Mouse (Mus musculus) heart, adult 2 months (tissue): ENCODE data around the gene Phldb1. TPM values are rescaled to one million over a fixed set of nuclear protein-coding genes. Genes with fewer than 3 reads are reported as not detected.

Experiments
- DNase-seq, 2 experiments: peaks; one replicate each; pipeline ENCODE4 v3.0.0; 2021
- H3K27ac ChIP-seq: fragments of 200-600 bp; 2 replicates; pipeline ENCODE4 v1.8.1; 2022
- H3K27me3 ChIP-seq: fragments of 200-500 bp; 2 replicates; pipeline ENCODE4 v1.6.1; 2012; ENCODE audit warnings: mild to moderate bottlenecking, low read length, inconsistent platforms, mixed read lengths; ENCODE audit not compliant: control insufficient read depth, insufficient read depth
- H3K36me3 ChIP-seq: fragments of 200-500 bp; 2 replicates; pipeline ENCODE4 v1.6.1; 2012; ENCODE audit warnings: low read length, inconsistent platforms; ENCODE audit not compliant: control insufficient read depth, insufficient read depth
- H3K4me1 ChIP-seq: fragments of 200-500 bp; 2 replicates; pipeline ENCODE4 v1.6.1; 2011; ENCODE audit warnings: low read length; ENCODE audit not compliant: control insufficient read depth, insufficient read depth
- H3K4me3 ChIP-seq: fragments of 200-600 bp; 2 replicates; pipeline ENCODE4 v1.8.1; 2022
- H3K79me2 ChIP-seq: fragments of 200-500 bp; replicated peaks from 2 replicates; pipeline ENCODE4 v1.6.1; 2012; ENCODE audit warnings: mild to moderate bottlenecking, inconsistent platforms, low read length, moderate library complexity, mixed read lengths; ENCODE audit not compliant: control insufficient read depth, insufficient read depth
- H3K9ac ChIP-seq: fragments of 200-500 bp; 2 replicates; pipeline ENCODE4 v1.6.1; 2012; ENCODE audit warnings: low read depth, mild to moderate bottlenecking, control low read depth, inconsistent platforms, low read length, mixed read lengths
- CTCF ChIP-seq: fragments of 200-600 bp; IDR thresholded peaks from 2 replicates; pipeline ENCODE4 v1.8.1; 2022; ENCODE audit warnings: antibody characterized with exemption, mild to moderate bottlenecking, moderate library complexity
- EP300 ChIP-seq: fragments of 200-500 bp; IDR thresholded peaks from 2 replicates; pipeline ENCODE4 v1.6.1; 2011; ENCODE audit warnings: low read depth, low read length, control low read depth; ENCODE audit not compliant: insufficient read depth
- WGBS: fragments of 180-500 bp; shearing (Covaris S2); methylation state at CpG from one replicate; pipeline ENCODE4 v1.1.7; 2018; 5-methylcytosine and 5-hydroxymethylcytosine counted together
- intact Hi-C: fragments of 180-260 bp; cut with DNase I; formaldehyde crosslinking; loops from one replicate; pipeline ENCODE4 v1.15.1; 2025
- polyA plus RNA-seq: library from polyadenylated mRNA; depleted of rRNA; stranded (reverse); fragments of >200 nt; gene quantifications from 2 replicates; pipeline ENCODE4 v1.2.3, GENCODE M21; 2012; rRNA removed
- total RNA-seq, 2 experiments: library from RNA; stranded (reverse); gene quantifications; 2 replicates each; pipeline ENCODE4 v1.2.3; 2021

Phldb1 gene
- total and polyA plus RNA-seq, 3 experiments: 104 to 146 (median 108) TPM

GRCm38 (mm10) chr9:44637551-44638169 lies 97.3 kb downstream of the Phldb1 start:
- Histone ChIP-seq H3K36me3 (peaks cover 19% of the 10 kb centered on the region), H3K9ac (no peak overlapping the region), H3K27me3 (no peaks in the 10 kb centered on the region), H3K4me1 (peaks cover 2% of the 10 kb centered on the region; the same call in 1 of the 2 replicates), H3K27ac (no peak overlapping the region), H3K79me2 (no peaks in the 10 kb centered on the region), H3K4me3 (no peak overlapping the region)
- peak in 1 of 2 experiments; percentile 58 for DNase-seq
- 50% methylated on average over 15 of the region's 15 CpGs for WGBS
- intact Hi-C loops: no loop called here
- TF ChIP-seq EP300 (no peak), CTCF (0 out of 2 replicates have a peak, but pooled peaks have one; percentile 10)

Other genes with a start within 250 kb of the Phldb1 start
- gene Cxcr5, start 173.3 kb downstream of the Phldb1 start, total RNA-seq: under 1 TPM; 0.41 to 0.42 TPM
- gene Cxcr5, start 173.3 kb downstream of the Phldb1 start, polyA plus RNA-seq: 0.59 and 1.7 TPM in 2 replicates
- gene Ddx6, start 130.3 kb downstream of the Phldb1 start, total RNA-seq: 10 to 100 TPM; 75.6 to 88.4 TPM
- gene Ddx6, start 130.3 kb downstream of the Phldb1 start, polyA plus RNA-seq: 14.3 and 26.7 TPM in 2 replicates
- not detected for gene Treh, start 62.0 kb downstream of the Phldb1 start, total RNA-seq
- not detected in 2 replicates for gene Treh, start 62.0 kb downstream of the Phldb1 start, polyA plus RNA-seq
- 10 to 100 TPM; 78.6 to 93.9 TPM for gene Arcn1, start 32.6 kb upstream of the Phldb1 start, total RNA-seq
- 28.2 and 57.5 TPM in 2 replicates for gene Arcn1, start 32.6 kb upstream of the Phldb1 start, polyA plus RNA-seq
- 10 to 100 TPM; 22.7 to 27.8 TPM for gene Ift46, start 32.7 kb upstream of the Phldb1 start, total RNA-seq
- gene Ift46, start 32.7 kb upstream of the Phldb1 start, polyA plus RNA-seq: 28.3 and 36.1 TPM in 2 replicates
- 10 to 100 TPM; 10.6 to 10.9 TPM for gene Tmem25, start 64.1 kb upstream of the Phldb1 start, total RNA-seq
- gene Tmem25, start 64.1 kb upstream of the Phldb1 start, polyA plus RNA-seq: 22.5 and 27.2 TPM in 2 replicates
- gene Ttc36, start 67.9 kb upstream of the Phldb1 start, total RNA-seq: under 1 TPM; 0.96 to 0.97 TPM
- gene Ttc36, start 67.9 kb upstream of the Phldb1 start, polyA plus RNA-seq: 0.53 and 1.3 TPM in 2 replicates
- 10 to 100 TPM; 25.7 to 25.9 TPM for gene Kmt2a, start 146.1 kb upstream of the Phldb1 start, total RNA-seq
- gene Kmt2a, start 146.1 kb upstream of the Phldb1 start, polyA plus RNA-seq: 11.8 and 12.9 TPM in 2 replicates
- gene Atp5l, start 185.5 kb upstream of the Phldb1 start, total RNA-seq: 1,000 to 10,000 TPM; 1,478 to 1,698 TPM
- gene Atp5l, start 185.5 kb upstream of the Phldb1 start, polyA plus RNA-seq: 1,092 and 1,784 TPM in 2 replicates
- 10 to 100 TPM; 36.1 to 39.6 TPM for gene Ube4a, start 230.4 kb upstream of the Phldb1 start, total RNA-seq
- gene Ube4a, start 230.4 kb upstream of the Phldb1 start, polyA plus RNA-seq: 8.4 and 17.0 TPM in 2 replicates
- gene Cd3g, start 245.2 kb upstream of the Phldb1 start, total RNA-seq: under 1 TPM; 0.25 to 0.39 TPM
- gene Cd3g, start 245.2 kb upstream of the Phldb1 start, polyA plus RNA-seq: 0.64 and 1.5 TPM in 2 replicates
- gene Cd3d, start 246.6 kb upstream of the Phldb1 start, total RNA-seq: under 1 TPM in 1 of 2 experiments, not detected in 1; 0.66 TPM
- gene Cd3d, start 246.6 kb upstream of the Phldb1 start, polyA plus RNA-seq: 0.29 and 0.92 TPM in 2 replicates